Mouse (Mus musculus): ENCODE results near the gene Ccdc162.

The Ccdc162 gene

GRCm38 (mm10) chr10:41488877-41489276, 227.6 kb downstream of the Ccdc162 start:
- no peak for DNase-seq (ENCODE audit: low spot score)
